In genomic region chr12:83470085-83470484, GRCm38 (mm10) we compare ENCODE assay signal across 22 mouse cellular contexts. TPM values are rescaled to one million over a fixed set of nuclear protein-coding genes. Genes with fewer than 3 reads are reported as not detected.
DNase-seq lines count a peak whose midpoint lies in the region; ATAC-seq and TF ChIP-seq lines count a peak whose summit lies in the region.
"Had no signal": no experiment of that assay in that cellular context is flagged by ENCODE, and none has a peak within 500 bp of the region (broad histone marks: within the 10 kb centered on the region; RNA-seq: fewer than 3 reads in every experiment).

No protein-coding gene starts in this region.

- H3K27ac ChIP-seq in kidney, adult 2 months (ENCODE audit: insufficient read depth, low read depth, low read length), result no peak overlapping the region
- no peak overlapping the region for H3K27ac ChIP-seq in kidney, embryonic 15.5 days
- H3K27ac ChIP-seq in kidney, postnatal 0 days, result no peak overlapping the region; the same call in 1 of the 2 replicates
- H3K27ac ChIP-seq: embryonic facial prominence, embryonic 13.5 days; embryonic facial prominence, embryonic 15.5 days; forebrain, embryonic 10.5 days; forebrain, embryonic 12.5 days had no signal

- no peaks in the 10 kb centered on the region for H3K9me3 ChIP-seq in kidney, embryonic 15.5 days (replicated peaks)
- H3K9me3 ChIP-seq in kidney, postnatal 0 days (replicated peaks; ENCODE audit: low read length), result no peaks in the 10 kb centered on the region
- H3K9me3 ChIP-seq: embryonic facial prominence, embryonic 13.5 days; embryonic facial prominence, embryonic 15.5 days; forebrain, embryonic 10.5 days; forebrain, embryonic 12.5 days had no signal

- no peak for TF ChIP-seq POLR2A in kidney, adult 2 months (IDR thresholded peaks at IDR 0.05; ENCODE audit: low read depth, low read length)

- peak; percentile 46 for ATAC-seq in kidney, embryonic 15.5 days (replicated peaks; ENCODE audit: low FRiP score)
- 0 out of 2 replicates have a peak, but pooled peaks have one; percentile 12 for ATAC-seq in kidney, postnatal 0 days (replicated peaks; ENCODE audit: low FRiP score, low read depth)
- ATAC-seq: forebrain, embryonic 14.5 days had no signal

- H3K4me3 ChIP-seq in kidney, adult 2 months (ENCODE audit: insufficient read depth, low read depth, low read length), result no peak overlapping the region
- H3K4me3 ChIP-seq in kidney, embryonic 15.5 days (replicated peaks), result no peak overlapping the region
- no peak overlapping the region for H3K4me3 ChIP-seq in kidney, postnatal 0 days (replicated peaks; ENCODE audit: low read depth, low read length)
- H3K4me3 ChIP-seq: embryonic facial prominence, embryonic 13.5 days; embryonic facial prominence, embryonic 15.5 days; erythroblast, embryonic 14.5 days; forebrain, embryonic 10.5 days; forebrain, embryonic 12.5 days had no signal

- no peaks in the 10 kb centered on the region for H3K27me3 ChIP-seq in kidney, adult 2 months (replicated peaks; ENCODE audit: control insufficient read depth, insufficient read depth, low read length)
- H3K27me3 ChIP-seq in kidney, embryonic 15.5 days, result no peaks in the 10 kb centered on the region
- no peaks in the 10 kb centered on the region for H3K27me3 ChIP-seq in kidney, postnatal 0 days (ENCODE audit: insufficient read depth, low read length)
- H3K27me3 ChIP-seq: embryonic facial prominence, embryonic 13.5 days; embryonic facial prominence, embryonic 15.5 days had no signal

- no peak overlapping the region for H3K9ac ChIP-seq in kidney, embryonic 15.5 days
- H3K9ac ChIP-seq in kidney, postnatal 0 days (ENCODE audit: low read depth, low read length), result no peak overlapping the region
- H3K9ac ChIP-seq: embryonic facial prominence, embryonic 13.5 days; embryonic facial prominence, embryonic 15.5 days; forebrain, embryonic 12.5 days had no signal

- H3K4me1 ChIP-seq in kidney, adult 2 months (ENCODE audit: control insufficient read depth, insufficient read depth, low read length), result peaks cover 13% of the 10 kb centered on the region; the same call in 1 of the 2 replicates
- peaks cover 48% of the 10 kb centered on the region for H3K4me1 ChIP-seq in kidney, embryonic 15.5 days
- H3K4me1 ChIP-seq in kidney, postnatal 0 days (replicated peaks; ENCODE audit: insufficient read depth, low read length), result peaks cover 19% of the 10 kb centered on the region

- 43% methylated on average over 9 of the region's 9 CpGs for WGBS in kidney, adult 2 months
- 40% methylated on average over 9 of the region's 9 CpGs for WGBS in kidney, embryonic 15.5 days
- WGBS in kidney, postnatal 0 days, result 42% methylated on average over 9 of the region's 9 CpGs

- no peak for TF ChIP-seq CTCF in kidney, adult 2 months (conservative IDR thresholded peaks at IDR 0.05; ENCODE audit: insufficient read depth, insufficient read length, low read depth, low read length)
- no peak for TF ChIP-seq CTCF in kidney, postnatal 0 days (IDR thresholded peaks at IDR 0.05; ENCODE audit: low read depth)

- H3K4me2 ChIP-seq in kidney, embryonic 15.5 days, result no peak overlapping the region
- no peak overlapping the region for H3K4me2 ChIP-seq in kidney, postnatal 0 days (ENCODE audit: low read length)
- H3K4me2 ChIP-seq: embryonic facial prominence, embryonic 13.5 days; embryonic facial prominence, embryonic 15.5 days; forebrain, embryonic 12.5 days had no signal

- DNase-seq in kidney, adult 2 months, result peak; percentile 33
- DNase-seq in kidney, adult 8-10 months, result no peak
- DNase-seq in kidney, adult 9 months, result no peak
- peak; percentile 66 for DNase-seq in kidney, postnatal 0 days (ENCODE audit: low spot score)
- DNase-seq in kidney, postnatal 25 days, result no peak
- DNase-seq: adrenal gland, adult 2 months; adrenal gland, postnatal 10 days; adrenal gland, postnatal 25 days; cerebellum, adult 11 months; cerebellum, adult 18-20 months; cerebellum, adult 8-10 months; cerebellum, adult 9-11 months; cerebellum, postnatal 14 days; cerebellum, postnatal 36 days; embryo, embryonic 11 days had no signal

- no peaks in the 10 kb centered on the region for H3K36me3 ChIP-seq in kidney, adult 2 months (ENCODE audit: control insufficient read depth, insufficient read depth, low read length)
- no peaks in the 10 kb centered on the region for H3K36me3 ChIP-seq in kidney, embryonic 15.5 days
- no peaks in the 10 kb centered on the region for H3K36me3 ChIP-seq in kidney, postnatal 0 days (ENCODE audit: insufficient read depth, low read length)
- H3K36me3 ChIP-seq: embryonic facial prominence, embryonic 13.5 days; embryonic facial prominence, embryonic 15.5 days; forebrain, embryonic 10.5 days; forebrain, embryonic 12.5 days had no signal

RNA-seq across cellular contexts. Expression of gene Dpf3, which starts 17.4 kb away (rescaled TPM):
- polyA plus RNA-seq in kidney, adult 2 months (2012; rRNA removed), result 4.0 TPM in 2 replicates
- polyA plus RNA-seq in kidney, embryonic 15.5 days (2015; fragmentation: Nextera tagmentation; extraction: Ambion mirVana), result 14.8 and 14.9 TPM in 2 replicates
- polyA plus RNA-seq in kidney, postnatal 0 days (2015; fragmentation: Nextera tagmentation; extraction: Ambion mirVana), result 7.8 and 9.3 TPM in 2 replicates

RNA-seq across cellular contexts. Expression of gene Dcaf4, which starts 50.2 kb away (rescaled TPM):
- polyA plus RNA-seq in kidney, adult 2 months (2012; rRNA removed), result 11.2 and 12.5 TPM in 2 replicates
- polyA plus RNA-seq in kidney, embryonic 15.5 days (2015; fragmentation: Nextera tagmentation; extraction: Ambion mirVana), result 27.6 and 30.8 TPM in 2 replicates
- polyA plus RNA-seq in kidney, postnatal 0 days (2015; fragmentation: Nextera tagmentation; extraction: Ambion mirVana), result 19.8 and 20.6 TPM in 2 replicates

Comparison
In these comparisons a context has a peak if more than half of its experiments do, and no peak if none do; other contexts are left out.
1. DNase-seq: peak in kidney, adult 2 months (single experiment) and kidney, postnatal 0 days (single experiment); none in kidney, adult 8-10 months (0 of 2), kidney, adult 9 months (single experiment) and kidney, postnatal 25 days (0 of 2).